Mouse (Mus musculus) G1E (cell line): ENCODE measurements at regions not wholly inside any gene's neighbourhood (a gene's known extent, or its start where the extent isn't known, plus 50 kb on each side); places are given as distances from the start of the nearest gene placed in this dataset.

ENCODE experiments used
- ATAC-seq: 2 replicates; pipeline ENCODE4 v1.8.0; 2016; ENCODE audit warnings: mild to moderate bottlenecking; ENCODE audit not compliant: insufficient number of reproducible peaks, poor library complexity, low FRiP score, severe bottlenecking; ENCODE audit errors: extremely low read depth
- DNase-seq: peaks from one replicate; pipeline ENCODE4 v3.0.0; 2012; ENCODE audit warnings: low spot score
- H3K27me3 ChIP-seq: 2 replicates; pipeline ENCODE4 v1.6.1; 2012; ENCODE audit warnings: mild to moderate bottlenecking, low read length, inconsistent platforms; ENCODE audit not compliant: insufficient read depth
- H3K36me3 ChIP-seq: replicated peaks from 2 replicates; pipeline ENCODE3; 2012; ENCODE audit warnings: mild to moderate bottlenecking, inconsistent platforms
- H3K4me1 ChIP-seq: 2 replicates; pipeline ENCODE4 v1.6.1; 2012; ENCODE audit warnings: low read depth, low read length, inconsistent platforms, mixed read lengths; ENCODE audit not compliant: insufficient read depth
- H3K4me3 ChIP-seq: 2 replicates; pipeline ENCODE4 v1.5.1; 2012; ENCODE audit warnings: low read depth, mild to moderate bottlenecking, inconsistent platforms, low read length, moderate library complexity, mixed read lengths
- H3K9me3 ChIP-seq: replicated peaks from 2 replicates; pipeline ENCODE4 v1.6.1; 2012; ENCODE audit warnings: inconsistent platforms
- CTCF ChIP-seq: IDR thresholded peaks from 2 replicates; pipeline ENCODE4 v1.5.1; 2012; ENCODE audit warnings: low read depth, low read length, inconsistent platforms, mixed read lengths
- GATA1 ChIP-seq: IDR thresholded peaks from 2 replicates; pipeline ENCODE4 v1.6.1; 2012; ENCODE audit warnings: borderline replicate concordance, low read length, inconsistent platforms, mixed read lengths
- GATA2 ChIP-seq: IDR thresholded peaks from 2 replicates; pipeline ENCODE4 v1.6.1; 2012; ENCODE audit warnings: low read depth, low read length, inconsistent platforms, borderline replicate concordance
- POLR2AphosphoS5 ChIP-seq: IDR thresholded peaks from 2 replicates; pipeline ENCODE4 v1.6.1; 2012; ENCODE audit warnings: low read depth, low read length, inconsistent platforms; ENCODE audit not compliant: insufficient replicate concordance
- TAL1 ChIP-seq: conservative IDR thresholded peaks from 2 replicates; pipeline ENCODE4 v1.6.1; 2012; ENCODE audit warnings: low read depth, low read length, inconsistent platforms, mixed read lengths

DNA sequence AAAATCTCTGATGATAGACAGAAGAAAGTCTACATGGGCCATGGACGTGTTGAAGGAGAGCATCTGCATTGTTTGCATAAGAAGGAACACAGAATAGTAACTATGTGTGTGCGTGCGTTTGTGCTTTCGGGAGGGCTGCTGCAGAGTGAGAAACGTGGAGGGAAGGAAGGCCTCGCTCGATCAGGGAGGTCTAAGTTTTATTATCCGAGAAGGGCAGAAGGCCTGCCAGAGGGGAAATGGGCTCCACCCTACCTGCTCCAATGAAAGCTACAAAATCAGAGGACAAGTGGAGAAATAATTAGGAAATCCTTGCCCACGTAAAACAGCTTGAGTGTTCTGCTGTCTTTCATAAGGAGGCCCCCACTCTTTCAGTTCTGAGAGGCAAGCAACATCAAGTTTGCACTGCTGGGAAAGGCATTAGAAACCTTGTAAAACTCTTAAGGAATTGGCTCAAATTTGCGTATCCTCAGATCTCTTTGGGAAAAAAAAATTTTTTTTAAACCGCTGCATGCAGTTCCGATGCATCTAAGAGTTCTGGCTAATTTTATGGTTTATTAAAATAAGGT lies 261.7 kb upstream of the Prickle1 start:
- ATAC-seq (no peak), DNase-seq (no peak)
- Histone ChIP-seq H3K36me3 (no peaks in the 10 kb centered on the region), H3K9me3 (peaks cover 40% of the 10 kb centered on the region), H3K4me3 (no peak overlapping the region), H3K4me1 (no peaks in the 10 kb centered on the region), H3K27me3 (no peaks in the 10 kb centered on the region)
- no peak for TF ChIP-seq POLR2AphosphoS5
- TF ChIP-seq CTCF: no peak
- TF ChIP-seq GATA2: no peak
- no peak for TF ChIP-seq GATA1
- no peak for TF ChIP-seq TAL1

DNA sequence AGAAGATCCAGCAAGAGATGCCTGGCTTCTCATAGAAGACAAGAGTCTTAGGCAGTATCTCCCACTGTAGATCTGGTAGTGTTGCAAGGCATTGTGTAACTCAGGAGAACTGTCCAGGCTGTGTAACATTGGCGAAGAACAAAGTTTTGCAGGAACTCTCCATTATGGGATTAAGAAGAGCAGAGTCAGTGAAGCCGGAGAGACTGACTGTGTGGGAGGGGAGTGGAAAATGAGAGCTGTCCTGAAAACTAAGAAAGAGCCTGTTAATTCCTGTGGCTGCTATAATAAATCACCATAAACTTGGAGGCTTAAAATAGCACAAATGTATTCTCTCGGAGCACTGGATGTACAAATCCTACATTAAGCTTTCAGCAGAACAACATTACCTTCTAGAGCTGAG lies 257.5 kb upstream of the Prickle1 start:
- no peaks in the 10 kb centered on the region for H3K27me3 ChIP-seq
- no peaks in the 10 kb centered on the region for H3K4me1 ChIP-seq
- no peaks in the 10 kb centered on the region for H3K36me3 ChIP-seq
- H3K4me3 ChIP-seq: no peak overlapping the region
- DNase-seq: no peak
- ATAC-seq: no peak
- peaks cover 46% of the 10 kb centered on the region for H3K9me3 ChIP-seq
- no peak for TF ChIP-seq GATA1
- no peak for TF ChIP-seq CTCF
- TF ChIP-seq POLR2AphosphoS5: no peak
- no peak for TF ChIP-seq GATA2
- TF ChIP-seq TAL1: no peak

DNA sequence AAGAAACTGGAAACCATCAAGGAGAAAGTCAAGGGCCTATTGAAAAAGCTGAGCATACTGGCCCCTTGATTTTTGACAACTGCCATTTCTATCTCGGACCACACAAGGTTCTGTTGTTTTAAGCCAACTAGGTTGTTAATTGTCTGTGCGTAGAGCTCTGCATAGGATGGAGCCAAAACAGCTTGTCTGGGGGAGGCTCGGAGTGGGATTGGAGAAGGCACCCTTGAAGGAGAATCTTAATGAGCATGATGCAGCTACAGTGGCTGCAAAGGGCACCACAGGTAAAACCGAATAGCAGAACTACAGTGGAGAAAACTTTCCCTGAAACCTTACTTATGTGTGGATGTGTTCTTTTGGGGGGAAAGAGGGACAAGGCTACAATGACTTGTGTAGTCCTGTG lies 256.4 kb upstream of the Prickle1 start:
- no peak for DNase-seq
- no peaks in the 10 kb centered on the region for H3K36me3 ChIP-seq
- TF ChIP-seq GATA2: no peak
- no peak for TF ChIP-seq TAL1
- no peak for TF ChIP-seq GATA1
- TF ChIP-seq POLR2AphosphoS5: no peak
- no peak for TF ChIP-seq CTCF
- no peaks in the 10 kb centered on the region for H3K4me1 ChIP-seq
- no peaks in the 10 kb centered on the region for H3K27me3 ChIP-seq
- no peak overlapping the region for H3K4me3 ChIP-seq
- no peak for ATAC-seq
- H3K9me3 ChIP-seq: peaks cover 46% of the 10 kb centered on the region

DNA sequence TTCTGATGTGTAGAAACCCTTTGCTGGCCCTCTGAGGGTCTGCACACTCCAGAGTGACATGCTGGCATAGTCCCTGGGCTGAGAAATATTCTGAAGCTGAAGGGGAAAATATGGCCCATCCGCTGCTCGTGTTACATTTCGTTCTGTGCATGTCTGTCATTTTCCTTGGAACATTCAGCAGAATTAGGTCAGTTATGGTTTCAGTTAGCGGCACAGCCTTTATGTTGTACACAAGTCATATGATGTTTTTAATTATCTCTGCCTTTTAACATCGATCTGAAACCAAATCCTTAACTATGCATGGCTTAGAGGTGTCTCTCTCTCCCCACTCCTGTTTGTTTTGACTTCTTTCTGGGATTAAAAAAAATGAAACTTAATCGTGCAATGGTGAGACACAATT lies 254.7 kb upstream of the Prickle1 start:
- Histone ChIP-seq H3K27me3 (no peaks in the 10 kb centered on the region), H3K9me3 (peaks cover 49% of the 10 kb centered on the region), H3K4me3 (no peak overlapping the region), H3K36me3 (no peaks in the 10 kb centered on the region), H3K4me1 (no peaks in the 10 kb centered on the region)
- no peak for TF ChIP-seq POLR2AphosphoS5
- no peak for TF ChIP-seq CTCF
- TF ChIP-seq GATA1: no peak
- no peak for TF ChIP-seq GATA2
- no peak for TF ChIP-seq TAL1
- ATAC-seq (no peak), DNase-seq (no peak)

DNA sequence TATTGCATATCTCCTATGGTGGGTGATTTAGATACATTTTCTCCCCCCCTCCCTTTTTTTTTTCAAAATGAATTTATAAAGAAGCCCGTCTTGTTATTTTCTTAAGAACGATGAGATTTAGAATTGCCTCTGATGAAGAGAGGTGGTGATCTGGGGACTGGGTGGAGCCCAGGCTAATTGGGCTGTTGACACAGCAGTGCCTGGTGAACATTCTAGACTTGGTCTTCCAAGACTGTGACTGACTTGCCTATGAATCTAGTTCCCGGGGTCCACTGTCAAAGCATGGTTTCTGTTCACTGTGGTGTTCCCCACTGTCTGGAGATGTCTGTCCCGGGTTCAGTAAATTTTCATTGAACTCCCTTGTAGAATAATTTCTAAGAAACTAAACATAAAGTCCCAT lies 253.1 kb upstream of the Prickle1 start:
- peaks cover 47% of the 10 kb centered on the region for H3K9me3 ChIP-seq
- no peaks in the 10 kb centered on the region for H3K27me3 ChIP-seq
- no peak overlapping the region for H3K4me3 ChIP-seq
- DNase-seq (no peak), ATAC-seq (no peak)
- no peaks in the 10 kb centered on the region for H3K4me1 ChIP-seq
- no peaks in the 10 kb centered on the region for H3K36me3 ChIP-seq
- TF ChIP-seq GATA1 (no peak), TAL1 (no peak)

DNA sequence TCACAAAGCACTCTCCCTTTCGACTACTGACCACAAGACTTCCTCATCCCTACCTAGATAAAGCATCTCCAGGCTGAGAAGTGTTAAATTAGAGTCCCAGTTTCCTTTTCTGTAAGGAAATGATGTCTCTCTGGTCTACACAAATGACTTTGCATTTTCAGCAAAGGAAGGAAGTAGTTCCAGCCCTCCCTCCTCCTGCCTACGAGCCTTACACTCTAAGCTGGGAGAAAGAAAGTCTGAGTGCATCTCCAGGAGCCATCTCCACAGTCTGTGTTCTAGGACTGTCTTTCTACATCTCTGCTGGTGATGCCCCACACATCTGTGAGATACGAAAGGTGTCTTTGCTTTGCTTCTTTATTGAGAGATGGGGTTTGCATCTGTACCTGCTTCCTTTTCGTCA lies 251.1 kb upstream of the Prickle1 start:
- H3K9me3 ChIP-seq: peaks cover 46% of the 10 kb centered on the region
- no peaks in the 10 kb centered on the region for H3K36me3 ChIP-seq
- H3K4me1 ChIP-seq: no peaks in the 10 kb centered on the region
- ATAC-seq (no peak), DNase-seq (no peak)
- TF ChIP-seq CTCF (no peak), GATA1 (no peak), GATA2 (no peak), TAL1 (no peak), POLR2AphosphoS5 (no peak)
- H3K4me3 ChIP-seq: no peak overlapping the region
- H3K27me3 ChIP-seq: no peaks in the 10 kb centered on the region
